Mouse (Mus musculus) kidney, embryonic 14.5 days (tissue): ENCODE measurements at regions not wholly inside any gene's neighbourhood (a gene's known extent, or its start where the extent isn't known, plus 50 kb on each side); places are given as distances from the start of the nearest gene placed in this dataset.

Experiments used
- ATAC-seq: fragments of 200-750 bp; cut with Nextera tagmentation; 2 replicates; pipeline ENCODE4 v1.8.0; 2017; ENCODE audit warnings: moderate number of reproducible peaks, mild to moderate bottlenecking, moderate TSS enrichment, moderate library complexity; ENCODE audit not compliant: low FRiP score, low TSS enrichment
- H3K27ac ChIP-seq: fragments of 300-500 bp; sonication (generic); 2 replicates; pipeline ENCODE4 v1.5.1; 2014; ENCODE audit warnings: low read depth, mild to moderate bottlenecking, low read length, moderate library complexity, mixed read lengths
- H3K27me3 ChIP-seq: fragments of 300-500 bp; sonication (generic); 2 replicates; pipeline ENCODE4 v1.6.1; 2014; ENCODE audit warnings: mild to moderate bottlenecking, low read length; ENCODE audit not compliant: control insufficient read depth, insufficient read depth
- H3K36me3 ChIP-seq: fragments of 300-500 bp; sonication (generic); 2 replicates; pipeline ENCODE4 v1.6.1; 2014; ENCODE audit warnings: low read length, mixed read lengths; ENCODE audit not compliant: control insufficient read depth, insufficient read depth
- H3K4me1 ChIP-seq: fragments of 300-500 bp; sonication (generic); 2 replicates; pipeline ENCODE4 v1.6.1; 2014; ENCODE audit warnings: low read length, mixed read lengths; ENCODE audit not compliant: control insufficient read depth, insufficient read depth
- H3K4me2 ChIP-seq: fragments of 300-500 bp; sonication (generic); replicated peaks from 2 replicates; pipeline ENCODE4 v1.6.1; 2014; ENCODE audit warnings: low read depth, mild to moderate bottlenecking, low read length
- H3K4me3 ChIP-seq: fragments of 300-500 bp; sonication (generic); 2 replicates; pipeline ENCODE4 v1.5.1; 2014; ENCODE audit warnings: mild to moderate bottlenecking, low read length
- H3K9ac ChIP-seq: fragments of 300-500 bp; sonication (generic); 2 replicates; pipeline ENCODE4 v1.6.1; 2014; ENCODE audit warnings: low read depth, mild to moderate bottlenecking, low read length, moderate library complexity
- H3K9me3 ChIP-seq: fragments of 300-500 bp; sonication (generic); 2 replicates; pipeline ENCODE4 v1.6.1; 2016; ENCODE audit warnings: low read length; ENCODE audit not compliant: control insufficient read depth
- WGBS: fragments of 180-500 bp; shearing (Covaris S2); extraction: QIAGEN DNeasy Blood & Tissue Kit; methylation state at CpG from one replicate; pipeline ENCODE4 v1.1.7; 2014; 5-methylcytosine and 5-hydroxymethylcytosine counted together

GRCm38 (mm10) chr6:138207293-138207844 is 67.3 kb downstream of the Mgst1 start:
- Histone ChIP-seq H3K27ac (no peak overlapping the region), H3K4me2 (no peak overlapping the region), H3K9me3 (no peaks in the 10 kb centered on the region), H3K27me3 (no peaks in the 10 kb centered on the region), H3K4me1 (no peaks in the 10 kb centered on the region), H3K4me3 (no peak overlapping the region), H3K36me3 (no peaks in the 10 kb centered on the region), H3K9ac (no peak overlapping the region)
- 90% methylated on average over 7 of the region's 7 CpGs for WGBS
- no peak for ATAC-seq

DNA sequence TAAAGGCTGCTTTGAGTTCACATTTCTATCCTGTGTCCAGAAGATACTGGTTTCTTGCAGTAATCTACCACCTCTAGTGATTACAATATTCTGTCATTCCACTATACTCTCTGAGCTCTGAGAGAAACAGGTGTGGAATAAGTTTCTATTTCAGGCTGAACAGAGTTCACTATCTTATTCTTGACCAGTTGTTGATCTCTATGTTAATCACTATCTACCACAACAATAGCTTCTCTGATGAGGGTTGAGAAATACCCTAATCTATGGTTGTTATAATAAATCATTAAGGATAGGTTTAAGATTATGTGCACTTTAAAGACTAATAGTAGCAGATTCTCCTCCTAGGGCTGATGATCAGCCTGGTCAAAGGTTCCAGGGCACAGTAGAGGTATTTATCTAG is 75.1 kb downstream of the Mgst1 start:
- Histone ChIP-seq H3K4me3 (no peak overlapping the region), H3K27ac (no peak overlapping the region), H3K9me3 (no peaks in the 10 kb centered on the region), H3K36me3 (no peaks in the 10 kb centered on the region), H3K9ac (no peak overlapping the region), H3K4me1 (no peaks in the 10 kb centered on the region), H3K27me3 (no peaks in the 10 kb centered on the region), H3K4me2 (no peak overlapping the region)
- ATAC-seq: no peak

DNA sequence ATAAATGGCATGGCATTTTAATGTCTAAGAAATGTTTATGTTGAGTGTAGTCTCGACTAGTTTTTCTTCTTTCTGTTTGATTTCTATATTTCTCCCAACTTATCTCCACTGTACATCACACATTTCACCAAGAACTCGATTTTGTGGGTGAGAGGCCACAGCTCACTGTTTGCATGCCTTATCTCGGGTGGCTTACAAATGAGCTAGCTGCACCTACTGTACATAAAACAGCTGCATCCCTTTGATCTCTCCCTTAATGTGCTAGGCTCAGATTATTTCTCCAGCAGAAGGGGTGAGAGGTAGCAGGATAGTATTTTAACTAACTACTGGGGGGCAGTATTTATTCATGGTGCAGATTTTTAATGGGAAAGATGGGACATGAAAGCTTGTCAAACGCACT is 92.3 kb downstream of the Mgst1 start:
- no peak overlapping the region for H3K4me3 ChIP-seq
- no peaks in the 10 kb centered on the region for H3K9me3 ChIP-seq
- H3K4me2 ChIP-seq: no peak overlapping the region
- H3K4me1 ChIP-seq: no peaks in the 10 kb centered on the region
- no peak for ATAC-seq
- WGBS: 57% methylated on average over 4 of the region's 4 CpGs
- no peak overlapping the region for H3K27ac ChIP-seq
- H3K9ac ChIP-seq: no peak overlapping the region
- no peaks in the 10 kb centered on the region for H3K27me3 ChIP-seq
- H3K36me3 ChIP-seq: no peaks in the 10 kb centered on the region

GRCm38 (mm10) chr6:138242837-138243236 is 102.7 kb downstream of the Mgst1 start:
- ATAC-seq: peak; percentile 64; the same call in 1 of the 2 replicates
- WGBS: 8% methylated on average over 1 of the region's 1 CpGs
- no peak overlapping the region for H3K4me2 ChIP-seq

GRCm38 (mm10) chr6:138266668-138267067 is 126.6 kb downstream of the Mgst1 start:
- Histone ChIP-seq H3K27me3 (no peaks in the 10 kb centered on the region), H3K4me1 (no peaks in the 10 kb centered on the region), H3K9me3 (no peaks in the 10 kb centered on the region), H3K36me3 (no peaks in the 10 kb centered on the region), H3K9ac (no peak overlapping the region), H3K27ac (no peak overlapping the region), H3K4me2 (no peak overlapping the region), H3K4me3 (no peak overlapping the region)
- 83% methylated on average over 3 of the region's 3 CpGs for WGBS
- ATAC-seq: no peak

More at GRCm38 (mm10) chr6:138242837-138243236, 102.7 kb downstream of the Mgst1 start:
- Histone ChIP-seq H3K36me3 (no peaks in the 10 kb centered on the region), H3K27me3 (no peaks in the 10 kb centered on the region), H3K9ac (no peak overlapping the region), H3K9me3 (no peaks in the 10 kb centered on the region), H3K27ac (no peak overlapping the region), H3K4me3 (no peak overlapping the region), H3K4me1 (no peaks in the 10 kb centered on the region)
